Mouse (Mus musculus): ENCODE measurements around the gene Cacna1b. TPM values are rescaled to one million over a fixed set of nuclear protein-coding genes. Genes with fewer than 3 reads are reported as not detected.

Cacna1b gene
- total RNA-seq, 2 experiments from 2014 or later: 0.06 to 0.20 TPM

- no peak overlapping the region for H3K4me3 ChIP-seq
- intact Hi-C loops (cut with DNase I): no loop called here
- TF ChIP-seq CTCF (IDR thresholded peaks at IDR 0.05): no peak
- no peak for DNase-seq
- H3K27ac ChIP-seq: no peak overlapping the region
Measured at GRCm38 (mm10) chr2:24705929-24706328, 57.0 kb downstream of the Cacna1b start.

GRCm38 (mm10) chr2:24702208-24702957 lies 60.6 kb downstream of the Cacna1b start:
- TF ChIP-seq CTCF (IDR thresholded peaks at IDR 0.05): no peak
- intact Hi-C loops (cut with DNase I): no loop called here
- no peak for DNase-seq
- Histone ChIP-seq H3K27ac (no peak overlapping the region), H3K4me3 (no peak overlapping the region)

- H3K4me3 ChIP-seq: no peak overlapping the region
- DNase-seq: no peak
- intact Hi-C loops (cut with DNase I): no loop called here
- H3K27ac ChIP-seq: no peak overlapping the region
- TF ChIP-seq CTCF (IDR thresholded peaks at IDR 0.05): no peak
Measured at GRCm38 (mm10) chr2:24697281-24697980, 65.5 kb downstream of the Cacna1b start.

GRCm38 (mm10) chr2:24692371-24692770 lies 70.6 kb downstream of the Cacna1b start:
- intact Hi-C loops (cut with DNase I): no loop called here
- no peak for DNase-seq
- TF ChIP-seq CTCF (IDR thresholded peaks at IDR 0.05): no peak
- H3K27ac ChIP-seq: no peak overlapping the region
- no peak overlapping the region for H3K4me3 ChIP-seq

- Histone ChIP-seq H3K4me3 (no peak overlapping the region), H3K27ac (no peak overlapping the region)
- TF ChIP-seq CTCF (IDR thresholded peaks at IDR 0.05): no peak
- DNase-seq: no peak
- intact Hi-C loops (cut with DNase I): no loop called here
Measured at GRCm38 (mm10) chr2:24690356-24690755, 72.6 kb downstream of the Cacna1b start.

GRCm38 (mm10) chr2:24685347-24685746 lies 77.6 kb downstream of the Cacna1b start:
- Histone ChIP-seq H3K4me3 (no peak overlapping the region), H3K27ac (no peak overlapping the region)
- no peak for DNase-seq
- intact Hi-C loops (cut with DNase I): no loop called here
- no peak for TF ChIP-seq CTCF (IDR thresholded peaks at IDR 0.05)

GRCm38 (mm10) chr2:24684796-24685195 lies 78.2 kb downstream of the Cacna1b start:
- intact Hi-C loops (cut with DNase I): no loop called here
- H3K4me3 ChIP-seq: no peak overlapping the region
- H3K27ac ChIP-seq: no peak overlapping the region
- DNase-seq: no peak
- no peak for TF ChIP-seq CTCF (IDR thresholded peaks at IDR 0.05)

- TF ChIP-seq CTCF (IDR thresholded peaks at IDR 0.05): no peak
- intact Hi-C loops (cut with DNase I): no loop called here
- Histone ChIP-seq H3K4me3 (no peak overlapping the region), H3K27ac (no peak overlapping the region)
- no peak for DNase-seq
Measured at GRCm38 (mm10) chr2:24683266-24683665, 79.7 kb downstream of the Cacna1b start.

GRCm38 (mm10) chr2:24680731-24681130 lies 82.2 kb downstream of the Cacna1b start:
- Histone ChIP-seq H3K27ac (no peak overlapping the region), H3K4me3 (no peak overlapping the region)
- TF ChIP-seq CTCF (IDR thresholded peaks at IDR 0.05): no peak
- intact Hi-C loops (cut with DNase I): no loop called here
- DNase-seq: no peak

- H3K27ac ChIP-seq: no peak overlapping the region
- no peak for TF ChIP-seq CTCF (IDR thresholded peaks at IDR 0.05)
- H3K4me3 ChIP-seq: no peak overlapping the region
- no peak for DNase-seq
- intact Hi-C loops (cut with DNase I): no loop called here
Measured at GRCm38 (mm10) chr2:24680176-24680575, 82.8 kb downstream of the Cacna1b start.

- peak; percentile 24 for DNase-seq
Measured at GRCm38 (mm10) chr2:24679012-24679651, 83.8 kb downstream of the Cacna1b start.

GRCm38 (mm10) chr2:24678538-24678937 lies 84.4 kb downstream of the Cacna1b start:
- H3K27ac ChIP-seq: no peak overlapping the region
- H3K4me3 ChIP-seq: no peak overlapping the region
- intact Hi-C loops (cut with DNase I): no loop called here
- TF ChIP-seq CTCF (IDR thresholded peaks at IDR 0.05): no peak
- no peak for DNase-seq

More at GRCm38 (mm10) chr2:24679012-24679651, 83.8 kb downstream of the Cacna1b start:
- peak; percentile 37; the same call in 1 of the 2 replicates for TF ChIP-seq CTCF (IDR thresholded peaks at IDR 0.05)
- intact Hi-C loops (cut with DNase I): no loop called here
- H3K4me3 ChIP-seq: peak overlapping the region; percentile 38
- H3K27ac ChIP-seq: no peak overlapping the region

GRCm38 (mm10) chr2:24678110-24678509 lies 84.8 kb downstream of the Cacna1b start:
- TF ChIP-seq CTCF (IDR thresholded peaks at IDR 0.05): no peak
- Histone ChIP-seq H3K27ac (no peak overlapping the region), H3K4me3 (no peak overlapping the region)
- no peak for DNase-seq
- intact Hi-C loops (cut with DNase I): no loop called here

Measured in gastrocnemius, adult 2 months (tissue).